Mouse (Mus musculus) kidney, adult 2 months (tissue): ENCODE results near the gene Plin5.

Experiments
- CTCF ChIP-seq: fragments of 200-500 bp; conservative IDR thresholded peaks from 2 replicates; pipeline ENCODE4 v1.5.1; 2011; ENCODE audit warnings: low read depth, mild to moderate bottlenecking, control low read depth, low read length, moderate library complexity, mixed read lengths; ENCODE audit not compliant: insufficient read depth, insufficient read length
- POLR2A ChIP-seq: fragments of 200-500 bp; IDR thresholded peaks from one replicate; pipeline ENCODE4 v1.6.1; 2011; ENCODE audit warnings: low read depth, low read length, control low read depth

DNA sequence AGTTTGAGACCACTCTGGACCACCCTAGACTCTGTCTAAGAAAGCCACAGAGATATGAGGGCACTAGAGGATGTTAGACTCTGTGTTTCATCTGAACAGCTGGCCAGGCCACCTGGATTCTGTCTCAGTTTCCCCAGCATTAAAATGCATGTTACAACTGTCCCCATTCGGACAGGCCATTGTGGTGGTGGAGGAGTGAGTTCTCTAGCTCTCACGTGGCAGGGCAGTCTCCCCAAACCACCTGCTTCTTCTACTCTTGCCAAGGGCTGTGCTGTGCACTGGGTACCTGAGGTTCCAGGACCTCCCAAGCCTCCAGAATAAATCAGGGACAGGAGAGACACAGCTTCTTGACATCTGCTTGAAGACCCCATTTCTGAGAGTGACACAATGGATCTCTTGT is 32.5 kb upstream of the Plin5 start:
- TF ChIP-seq POLR2A (no peak), CTCF (no peak)
